Mouse (Mus musculus): Measurements from ENCODE around the gene Ttll12.

- TF ChIP-seq CTCF (IDR thresholded peaks at IDR 0.05; ENCODE audit: borderline replicate concordance, insufficient read depth, low read length) = no peak
- no peak for TF ChIP-seq POLR2A (IDR thresholded peaks at IDR 0.05; ENCODE audit: low read depth, low read length)
These were observed 36.1 kb upstream of the Ttll12 start for GRCm38 (mm10) chr15:83631071-83631470.
